Mouse (Mus musculus): ENCODE measurements around the gene Lima1.

- TF ChIP-seq CTCF (IDR thresholded peaks at IDR 0.05; ENCODE audit: borderline replicate concordance, insufficient read depth, low read depth, low read length) (no peak), POLR2A (IDR thresholded peaks at IDR 0.05; ENCODE audit: borderline replicate concordance, insufficient read depth, low read length) (no peak)
These were observed 146.0 kb downstream of the Lima1 start for GRCm38 (mm10) chr15:99729056-99729783.
